Mouse (Mus musculus) liver, embryonic 14.5 days (tissue): ENCODE measurements around the gene Hcrtr1.

ENCODE experiments used
- CTCF ChIP-seq: IDR thresholded peaks from 2 replicates; pipeline ENCODE4 v1.5.1; 2016; ENCODE audit warnings: antibody characterized with exemption, low read depth, control low read depth
- EP300 ChIP-seq: IDR thresholded peaks from 2 replicates; pipeline ENCODE4 v1.6.1; 2016; ENCODE audit warnings: antibody characterized with exemption, low read depth

DNA sequence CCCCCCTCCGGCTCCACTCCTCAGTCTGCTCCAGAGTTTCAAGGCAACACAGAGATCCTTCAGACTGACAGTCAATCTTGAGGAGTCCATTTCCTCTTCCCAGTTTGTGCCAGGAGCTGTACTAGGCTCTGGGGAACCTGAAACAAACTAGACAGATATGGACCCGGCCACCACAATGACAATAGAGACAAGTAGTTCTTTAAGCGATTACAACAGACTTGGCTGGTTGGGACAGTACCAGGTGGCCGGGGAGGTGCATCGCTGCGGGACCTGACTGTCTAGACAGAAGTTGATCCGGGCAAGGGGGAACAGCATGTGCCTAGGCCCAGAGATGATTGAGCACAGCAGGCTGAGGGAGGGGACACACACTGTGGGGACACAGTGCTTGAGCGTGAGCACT, 38.0 kb downstream of the Hcrtr1 start:
- TF ChIP-seq CTCF (no peak), EP300 (no peak)
